Mouse (Mus musculus) spleen, postnatal 14 days (tissue): ENCODE measurements around the gene Rmnd5b.
A peak's percentile ranks its signal among the peaks of the same experiment; 100 is the strongest.
"Not testable (repeated sequence)": the region's sequence is repeated elsewhere in the genome, so short reads cannot be mapped to it uniquely, and the experiment has no call there.

ENCODE experiments used
- DNase-seq, 2 experiments: peaks; one replicate each; pipeline ENCODE4 v3.0.0; 2021 to 2022; ENCODE audit warnings: low spot score in 2 of 2

The Rmnd5b gene

GRCm38 (mm10) chr11:51635525-51636322 is at the start of gene Rmnd5b:
Rmnd5b (minus strand) TSS chr11:51635896.
- peak; percentile 71 to 74 for DNase-seq

GRCm38 (mm10) chr11:51681976-51682374 is 46.3 kb upstream of the Rmnd5b start:
- DNase-seq = no peak

GRCm38 (mm10) chr11:51681324-51681975 is 45.8 kb upstream of the Rmnd5b start:
- DNase-seq = peak; percentile 73 to 85

- DNase-seq = no peak
These were observed 43.8 kb upstream of the Rmnd5b start for GRCm38 (mm10) chr11:51679466-51679865.

- no peak for DNase-seq
These were observed 42.2 kb upstream of the Rmnd5b start for GRCm38 (mm10) chr11:51677737-51678418.

GRCm38 (mm10) chr11:51675386-51675785 is 39.7 kb upstream of the Rmnd5b start:
- no peak for DNase-seq

- DNase-seq = no peak
These were observed 37.6 kb upstream of the Rmnd5b start for GRCm38 (mm10) chr11:51673291-51673690.

- DNase-seq = no peak
These were observed 35.7 kb upstream of the Rmnd5b start for GRCm38 (mm10) chr11:51671376-51671775.

- no peak for DNase-seq
These were observed 35.1 kb upstream of the Rmnd5b start for GRCm38 (mm10) chr11:51670846-51671245.

GRCm38 (mm10) chr11:51664747-51665146 is 29.1 kb upstream of the Rmnd5b start:
- not testable (repeated sequence) for DNase-seq

- DNase-seq = no peak
These were observed 26.9 kb upstream of the Rmnd5b start for GRCm38 (mm10) chr11:51662632-51663031.

- no peak for DNase-seq
These were observed 26.2 kb upstream of the Rmnd5b start for GRCm38 (mm10) chr11:51661867-51662365.

- no peak for DNase-seq
These were observed 23.0 kb upstream of the Rmnd5b start for GRCm38 (mm10) chr11:51658705-51659104.

GRCm38 (mm10) chr11:51658291-51658690 is 22.6 kb upstream of the Rmnd5b start:
- no peak for DNase-seq

- no peak for DNase-seq
These were observed 21.3 kb upstream of the Rmnd5b start for GRCm38 (mm10) chr11:51656798-51657521.

- DNase-seq = no peak
These were observed 19.2 kb upstream of the Rmnd5b start for GRCm38 (mm10) chr11:51654891-51655290.

- no peak for DNase-seq
These were observed 18.0 kb upstream of the Rmnd5b start for GRCm38 (mm10) chr11:51653736-51654135.

GRCm38 (mm10) chr11:51652889-51653418 is 17.3 kb upstream of the Rmnd5b start:
- DNase-seq = no peak

- peak; percentile 51 to 66 for DNase-seq
These were observed 15.2 kb upstream of the Rmnd5b start, which contains the start of the genes N4bp3 and D930048N14Rik for GRCm38 (mm10) chr11:51650691-51651515. N4bp3 (minus strand) TSS chr11:51650842. D930048N14Rik (plus strand) TSS chr11:51650954.

GRCm38 (mm10) chr11:51650261-51650660 is 14.6 kb upstream of the Rmnd5b start:
- DNase-seq = no peak

GRCm38 (mm10) chr11:51649889-51650199 is 14.1 kb upstream of the Rmnd5b start:
- no peak for DNase-seq
